Mouse (Mus musculus) gonadal fat pad, adult 2 months (tissue): ENCODE measurements around the gene A930017K11Rik. TPM values are rescaled to one million over a fixed set of nuclear protein-coding genes. Genes with fewer than 3 reads are reported as not detected.

Experiments
- DNase-seq: peaks from one replicate; pipeline ENCODE4 v3.0.0-alpha.2; 2012; ENCODE audit warnings: low read depth
- polyA plus RNA-seq: library from polyadenylated mRNA; depleted of rRNA; stranded (reverse); fragments of >200 nt; gene quantifications from 2 replicates; pipeline ENCODE4 v1.2.3, GENCODE M21; 2012

The A930017K11Rik gene
- polyA plus RNA-seq, 1 experiment, result 2.4 TPM

GRCm38 (mm10) chr17:25958771-25959494 is 6.6 kb upstream of the A930017K11Rik start:
- no peak for DNase-seq

- no peak for DNase-seq
Measured at GRCm38 (mm10) chr17:25957586-25958051, 5.3 kb upstream of the A930017K11Rik start.

GRCm38 (mm10) chr17:25956631-25957030 is 4.3 kb upstream of the A930017K11Rik start:
- DNase-seq, result no peak

GRCm38 (mm10) chr17:25956201-25956600 is 3.8 kb upstream of the A930017K11Rik start:
- no peak for DNase-seq

GRCm38 (mm10) chr17:25955736-25956135 is 3.4 kb upstream of the A930017K11Rik start:
- no peak for DNase-seq

- no peak for DNase-seq
Measured at GRCm38 (mm10) chr17:25954671-25955070, 2.3 kb upstream of the A930017K11Rik start.

GRCm38 (mm10) chr17:25953161-25953560 is 796 bp upstream of the A930017K11Rik start:
- DNase-seq, result no peak

GRCm38 (mm10) chr17:25951225-25951802 is 1.1 kb downstream of the A930017K11Rik start:
- DNase-seq, result no peak

- DNase-seq, result no peak
Measured at GRCm38 (mm10) chr17:25950706-25951105, 1.7 kb downstream of the A930017K11Rik start.

- DNase-seq, result no peak
Measured at GRCm38 (mm10) chr17:25949981-25950380, 2.4 kb downstream of the A930017K11Rik start.

GRCm38 (mm10) chr17:25948051-25948450 is 4.3 kb downstream of the A930017K11Rik start:
- no peak for DNase-seq

- DNase-seq, result no peak
Measured at GRCm38 (mm10) chr17:25947576-25947975, 4.8 kb downstream of the A930017K11Rik start.

GRCm38 (mm10) chr17:25946891-25947290 is 5.5 kb downstream of the A930017K11Rik start:
- DNase-seq, result no peak

GRCm38 (mm10) chr17:25946349-25946748 is 6.0 kb downstream of the A930017K11Rik start:
- no peak for DNase-seq

- DNase-seq, result no peak
Measured at GRCm38 (mm10) chr17:25945517-25946155, 6.7 kb downstream of the A930017K11Rik start.

GRCm38 (mm10) chr17:25944366-25945163 is 7.8 kb downstream of the A930017K11Rik start, which contains the start of the genes Pigq and Nhlrc4:
Pigq (minus strand) TSS chr17:25944936.
Nhlrc4 (minus strand) TSS chr17:25944961.
- no peak for DNase-seq

GRCm38 (mm10) chr17:25943769-25944168 is 8.6 kb downstream of the A930017K11Rik start:
- no peak for DNase-seq

- no peak for DNase-seq
Measured at GRCm38 (mm10) chr17:25943221-25943620, 9.1 kb downstream of the A930017K11Rik start.

- DNase-seq, result no peak
Measured at GRCm38 (mm10) chr17:25942597-25943151, 9.7 kb downstream of the A930017K11Rik start.

GRCm38 (mm10) chr17:25941511-25942241 is 10.7 kb downstream of the A930017K11Rik start:
- no peak for DNase-seq

GRCm38 (mm10) chr17:25934526-25934925 is 17.8 kb downstream of the A930017K11Rik start:
- DNase-seq, result no peak
